Mouse (Mus musculus) mammary gland, adult 2 months (tissue): ENCODE data around the gene Olfr384. TPM values are rescaled to one million over a fixed set of nuclear protein-coding genes. Genes with fewer than 3 reads are reported as not detected.

ENCODE experiments used
- polyA plus RNA-seq: library from polyadenylated mRNA; depleted of rRNA; stranded (reverse); fragments of >200 nt; gene quantifications from 2 replicates; pipeline ENCODE4 v1.2.3, GENCODE M21; 2012; ENCODE audit warnings: low replicate concordance; rRNA removed

Gene Olfr384
- polyA plus RNA-seq = not detected in 2 replicates

DNA sequence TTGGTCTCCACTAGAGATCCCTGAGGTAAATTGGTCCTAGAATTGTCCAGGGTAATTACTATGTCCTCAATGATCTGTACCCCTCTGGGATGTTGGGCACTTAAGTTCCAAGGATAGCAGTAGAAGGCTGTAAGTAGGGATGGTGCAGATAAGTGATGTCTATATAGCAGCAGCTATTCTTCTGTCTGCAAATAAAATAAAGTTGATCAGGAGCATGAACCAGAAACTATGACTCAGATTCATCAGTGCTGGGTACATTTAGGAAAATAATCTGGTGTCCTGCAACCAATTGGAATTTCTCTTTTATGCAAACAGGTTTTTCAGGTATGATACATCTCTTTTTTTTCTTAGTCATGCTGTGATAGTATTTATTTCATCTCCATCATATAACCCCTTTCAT, at the start of gene Olfr384:
TSS of gene Olfr384 (plus strand) at position 301 of the 400 bp plus-strand sequence.

DNA sequence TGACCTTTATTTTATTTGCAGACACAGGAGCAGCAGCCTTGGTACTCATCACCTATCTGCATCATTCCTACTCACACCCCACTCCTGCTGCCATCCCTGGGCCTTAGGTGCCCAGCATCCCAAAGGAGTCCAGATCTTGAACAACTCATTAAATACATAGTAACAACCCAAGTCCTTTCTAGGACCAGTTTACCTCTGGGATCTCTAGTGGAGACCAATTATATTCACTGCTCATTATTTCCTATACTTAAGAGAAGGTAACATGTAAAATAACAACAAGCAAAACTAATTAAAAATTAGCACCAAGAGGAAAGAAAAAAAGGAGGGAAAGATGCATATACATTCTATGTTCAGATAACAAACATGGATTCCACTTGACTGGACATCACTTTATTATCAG, 5.5 kb upstream of the Olfr384 start, which contains the start of gene Olfr385:
TSS of gene Olfr385 (minus strand) at position 101 of the 400 bp plus-strand sequence.

Other genes starting within 250 kb of the Olfr384 start
- gene Olfr20, start 247.8 kb upstream of the Olfr384 start, polyA plus RNA-seq = 0.53 and 0.99 TPM in 2 replicates
- not detected in 2 replicates for gene Olfr376, start 227.3 kb upstream of the Olfr384 start, polyA plus RNA-seq
- gene Olfr1, start 199.0 kb upstream of the Olfr384 start, polyA plus RNA-seq = not detected in 2 replicates
- gene Olfr378, start 170.1 kb upstream of the Olfr384 start, polyA plus RNA-seq = not detected in 2 replicates
- gene Olfr380, start 141.1 kb upstream of the Olfr384 start, polyA plus RNA-seq = not detected in 2 replicates
- not detected in 2 replicates for gene Olfr381, start 107.0 kb upstream of the Olfr384 start, polyA plus RNA-seq
- not detected in 2 replicates for gene Olfr382, start 81.4 kb upstream of the Olfr384 start, polyA plus RNA-seq
- not detected in 2 replicates for gene Olfr385, start 5.6 kb upstream of the Olfr384 start, polyA plus RNA-seq
- gene Zfp735, start 90.2 kb downstream of the Olfr384 start, polyA plus RNA-seq = not detected in 2 replicates
- not detected in 2 replicates for gene Olfr389, start 182.1 kb downstream of the Olfr384 start, polyA plus RNA-seq
- not detected in 2 replicates for gene Olfr390, start 184.4 kb downstream of the Olfr384 start, polyA plus RNA-seq
- not detected in 2 replicates for gene Olfr391-ps, start 204.5 kb downstream of the Olfr384 start, polyA plus RNA-seq
- gene Olfr392, start 218.5 kb downstream of the Olfr384 start, polyA plus RNA-seq = not detected in 2 replicates